Mouse (Mus musculus): ENCODE results near the gene H2-K1. TPM values are rescaled to one million over a fixed set of nuclear protein-coding genes. Genes with fewer than 3 reads are reported as not detected.
A peak's percentile ranks its signal among the peaks of the same experiment; 100 is the strongest.
"Not testable (repeated sequence)": the region's sequence is repeated elsewhere in the genome, so short reads cannot be mapped to it uniquely, and the experiment has no call there.

H2-K1 gene
- polyA plus RNA-seq, 1 experiment from 2014 or later: 23.4 TPM

DNA sequence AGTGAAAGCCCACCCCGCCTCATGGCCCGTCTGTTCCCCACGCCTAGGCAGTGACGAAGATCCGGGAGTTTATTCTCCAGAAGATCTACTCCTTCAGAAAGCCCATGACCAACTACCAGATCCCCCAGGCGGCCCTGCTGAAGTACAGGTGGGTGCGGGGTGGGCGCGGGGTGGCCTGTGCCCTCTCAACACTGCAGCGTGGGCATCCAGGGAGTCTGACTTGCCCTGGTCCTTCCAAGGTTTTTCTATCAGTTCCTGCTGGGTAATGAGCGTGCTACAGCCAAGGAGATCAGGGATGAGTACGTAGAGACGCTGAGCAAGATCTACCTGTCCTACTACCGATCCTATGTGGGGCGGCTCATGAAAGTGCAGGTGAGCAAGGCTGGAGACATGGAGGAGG lies 40.2 kb downstream of the H2-K1 start:
- no peak overlapping the region for H3K4me2 ChIP-seq
- no peak overlapping the region for H3K27ac ChIP-seq (replicated peaks)
- H3K27me3 ChIP-seq (replicated peaks): no peaks in the 10 kb centered on the region
- no peaks in the 10 kb centered on the region for H3K9me3 ChIP-seq
- H3K9ac ChIP-seq: no peak overlapping the region
- peaks cover 66% of the 10 kb centered on the region for H3K36me3 ChIP-seq
- no peak overlapping the region for H3K4me3 ChIP-seq
- 89% methylated on average over 15 of the region's 15 CpGs for WGBS
- H3K4me1 ChIP-seq: peaks cover 6% of the 10 kb centered on the region
- ATAC-seq (ENCODE audit: extremely low read depth, insufficient number of reproducible peaks, low FRiP score, low TSS enrichment): no peak

GRCm38 (mm10) chr17:33959135-33959534 lies 41.0 kb downstream of the H2-K1 start:
- no peak overlapping the region for H3K9ac ChIP-seq
- H3K9me3 ChIP-seq: no peaks in the 10 kb centered on the region
- ATAC-seq (ENCODE audit: extremely low read depth, insufficient number of reproducible peaks, low FRiP score, low TSS enrichment): no peak
- peaks cover 69% of the 10 kb centered on the region for H3K36me3 ChIP-seq
- H3K4me1 ChIP-seq: peaks cover 13% of the 10 kb centered on the region
- no peak overlapping the region for H3K27ac ChIP-seq (replicated peaks)
- H3K27me3 ChIP-seq (replicated peaks): no peaks in the 10 kb centered on the region
- 92% methylated on average over 13 of the region's 13 CpGs for WGBS
- no peak overlapping the region for H3K4me2 ChIP-seq
- no peak overlapping the region for H3K4me3 ChIP-seq

DNA sequence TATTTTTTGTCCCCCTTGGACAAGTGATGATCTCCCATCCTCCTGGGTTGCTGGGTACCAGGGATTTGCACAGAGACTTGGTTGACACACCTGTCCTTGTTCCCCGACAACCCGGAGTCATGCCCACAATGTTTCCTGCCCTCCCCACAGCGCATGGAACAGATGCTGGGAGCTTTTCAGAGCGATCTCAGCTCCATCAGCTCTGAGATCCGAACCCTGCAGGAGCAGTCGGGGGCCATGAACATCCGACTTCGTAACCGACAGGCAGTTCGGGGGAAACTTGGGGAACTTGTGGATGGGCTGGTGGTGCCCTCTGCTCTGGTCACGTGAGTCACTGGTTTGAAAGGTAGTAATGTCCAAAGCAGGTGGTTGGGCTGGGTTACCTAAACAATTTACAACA lies 41.7 kb downstream of the H2-K1 start:
- no peak for ATAC-seq (ENCODE audit: extremely low read depth, insufficient number of reproducible peaks, low FRiP score, low TSS enrichment)

DNA sequence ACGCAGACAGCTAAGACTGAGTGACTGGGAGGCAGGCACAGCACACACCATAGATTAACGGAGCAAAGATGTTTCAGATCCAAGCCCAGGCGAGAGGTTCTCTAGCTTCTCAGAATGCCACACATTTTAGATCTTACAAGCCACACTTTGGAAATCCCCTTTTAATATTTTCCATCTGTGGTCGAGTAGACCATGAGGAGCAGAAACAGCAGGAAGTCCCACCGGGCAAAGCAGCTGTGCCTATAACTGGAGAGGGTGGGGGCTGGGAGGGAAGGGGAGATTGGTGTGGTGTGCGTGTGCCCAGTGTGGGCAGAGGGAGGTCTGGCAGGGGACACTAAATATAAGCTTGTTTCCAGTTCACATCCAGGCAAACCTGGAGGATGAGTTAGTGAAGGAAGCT lies 42.7 kb downstream of the H2-K1 start:
- Histone ChIP-seq H3K36me3 (peaks cover 69% of the 10 kb centered on the region), H3K9ac (no peak overlapping the region), H3K4me3 (no peak overlapping the region), H3K27ac (replicated peaks) (no peak overlapping the region), H3K27me3 (replicated peaks) (no peaks in the 10 kb centered on the region), H3K9me3 (no peaks in the 10 kb centered on the region), H3K4me1 (peaks cover 30% of the 10 kb centered on the region), H3K4me2 (no peak overlapping the region)
- no peak for ATAC-seq (ENCODE audit: extremely low read depth, insufficient number of reproducible peaks, low FRiP score, low TSS enrichment)
- WGBS: 86% methylated on average over 6 of the region's 6 CpGs

More for the DNA sequence above, 41.7 kb downstream of the H2-K1 start:
- Histone ChIP-seq H3K36me3 (peaks cover 69% of the 10 kb centered on the region), H3K9ac (no peak overlapping the region), H3K27ac (replicated peaks) (no peak overlapping the region), H3K27me3 (replicated peaks) (no peaks in the 10 kb centered on the region), H3K4me1 (peaks cover 20% of the 10 kb centered on the region), H3K4me2 (no peak overlapping the region), H3K9me3 (no peaks in the 10 kb centered on the region), H3K4me3 (no peak overlapping the region)
- 90% methylated on average over 11 of the region's 11 CpGs for WGBS

GRCm38 (mm10) chr17:33956336-33956735 lies 43.8 kb downstream of the H2-K1 start:
- peak overlapping the region; percentile 91 for H3K27ac ChIP-seq (replicated peaks)
- peaks cover 40% of the 10 kb centered on the region for H3K4me1 ChIP-seq
- H3K27me3 ChIP-seq (replicated peaks): no peaks in the 10 kb centered on the region
- no peak for ATAC-seq (ENCODE audit: extremely low read depth, insufficient number of reproducible peaks, low FRiP score, low TSS enrichment)
- peak overlapping the region; percentile 91 for H3K4me2 ChIP-seq
- peaks cover 67% of the 10 kb centered on the region for H3K36me3 ChIP-seq
- peak overlapping the region; percentile 76 for H3K4me3 ChIP-seq
- WGBS: 10% methylated on average over 10 of the region's 10 CpGs
- H3K9me3 ChIP-seq: no peaks in the 10 kb centered on the region
- H3K9ac ChIP-seq: peak overlapping the region; percentile 91

- H3K4me3 ChIP-seq: peak within 1 kb of the TSS; percentile 76
- no peaks in the 10 kb centered on the region for H3K9me3 ChIP-seq
- peak within 1 kb of the TSS; percentile 99 for H3K4me2 ChIP-seq
- peak within 1 kb of the TSS; percentile 93 for H3K9ac ChIP-seq
- peak; percentile 85 for ATAC-seq (ENCODE audit: extremely low read depth, insufficient number of reproducible peaks, low FRiP score, low TSS enrichment)
- peak within 1 kb of the TSS; percentile 92 for H3K27ac ChIP-seq (replicated peaks)
- WGBS: under 1% methylated on average over 50 of the region's 50 CpGs
- H3K4me1 ChIP-seq: peaks cover 46% of the 10 kb centered on the region
- no peaks in the 10 kb centered on the region for H3K27me3 ChIP-seq (replicated peaks)
- peaks cover 61% of the 10 kb centered on the region for H3K36me3 ChIP-seq
Observed at GRCm38 (mm10) chr17:33955555-33956214, 44.5 kb downstream of the H2-K1 start, which contains the start of the genes Vps52 and Rps18. TSS of gene Vps52 (plus strand) at chr17:33955812. TSS of gene Rps18 (minus strand) at chr17:33956001.

GRCm38 (mm10) chr17:33954646-33955554 lies 45.2 kb downstream of the H2-K1 start:
- H3K9me3 ChIP-seq: no peaks in the 10 kb centered on the region
- H3K4me3 ChIP-seq: peak overlapping the region; percentile 76
- H3K27me3 ChIP-seq (replicated peaks): no peaks in the 10 kb centered on the region
- no peak; the same call in 1 of the 2 replicates for ATAC-seq (ENCODE audit: extremely low read depth, insufficient number of reproducible peaks, low FRiP score, low TSS enrichment)
- H3K4me2 ChIP-seq: peak overlapping the region; percentile 99
- peak overlapping the region; percentile 92 for H3K27ac ChIP-seq (replicated peaks)
- peaks cover 57% of the 10 kb centered on the region for H3K36me3 ChIP-seq
- WGBS: 1% methylated on average over 33 of the region's 33 CpGs
- H3K9ac ChIP-seq: peak overlapping the region; percentile 93
- H3K4me1 ChIP-seq: peaks cover 54% of the 10 kb centered on the region

DNA sequence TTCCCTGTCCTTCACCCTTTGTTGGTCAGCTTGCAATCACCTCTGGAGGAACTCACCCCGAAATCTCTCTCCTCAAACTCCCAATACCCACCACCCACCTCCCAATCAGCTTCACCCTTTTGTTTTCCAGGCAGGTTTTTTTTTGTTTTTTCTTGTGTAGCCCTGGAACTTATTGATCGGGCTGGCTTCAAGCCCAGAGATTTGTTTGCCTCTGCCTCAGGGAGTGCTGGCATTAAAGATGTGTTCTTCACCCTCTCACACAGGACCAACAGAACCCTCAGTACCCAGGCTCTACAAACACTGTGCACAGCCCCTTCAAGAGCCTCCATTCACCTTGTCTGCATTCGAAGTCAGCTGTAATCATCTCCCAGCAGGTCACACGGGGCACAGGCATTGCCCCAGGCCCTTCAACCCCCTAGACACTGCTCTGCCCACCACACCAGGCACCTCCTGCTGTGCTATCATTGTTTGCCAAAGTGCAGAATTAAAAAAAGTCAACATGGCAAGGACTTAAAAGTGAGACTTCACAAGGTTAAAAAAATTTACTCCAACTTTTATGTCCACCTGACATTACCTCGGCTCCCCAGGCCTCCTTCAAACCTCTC lies 46.1 kb downstream of the H2-K1 start:
- H3K4me2 ChIP-seq: peak overlapping the region; percentile 99
- H3K27me3 ChIP-seq (replicated peaks): no peaks in the 10 kb centered on the region
- H3K27ac ChIP-seq (replicated peaks): peak overlapping the region; percentile 92
- peak overlapping the region; percentile 76 for H3K4me3 ChIP-seq
- no peaks in the 10 kb centered on the region for H3K9me3 ChIP-seq
- H3K36me3 ChIP-seq: peaks cover 57% of the 10 kb centered on the region
- H3K9ac ChIP-seq: peak overlapping the region; percentile 93
- ATAC-seq (ENCODE audit: extremely low read depth, insufficient number of reproducible peaks, low FRiP score, low TSS enrichment): no peak
- 39% methylated on average over 5 of the region's 5 CpGs for WGBS
- peaks cover 60% of the 10 kb centered on the region for H3K4me1 ChIP-seq

DNA sequence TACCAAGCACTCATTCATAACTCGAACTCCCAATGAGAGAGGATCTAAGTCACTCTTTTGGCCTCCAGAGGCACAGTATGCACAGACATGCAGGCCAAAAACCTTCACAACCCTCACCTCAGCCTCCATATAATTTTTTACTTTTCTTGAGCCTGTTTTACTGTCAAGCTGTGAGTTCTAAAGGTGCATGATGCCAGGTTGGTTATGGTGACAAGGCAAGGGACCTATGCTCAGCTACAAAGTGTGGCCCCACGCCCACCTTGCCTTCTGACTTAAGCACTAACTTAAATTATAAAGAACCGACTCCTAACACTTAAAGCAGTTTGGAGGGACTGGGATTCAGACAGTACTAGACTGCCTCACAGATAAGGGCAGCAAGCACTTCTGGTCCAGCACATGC lies 46.8 kb downstream of the H2-K1 start:
- Histone ChIP-seq H3K27me3 (replicated peaks) (no peaks in the 10 kb centered on the region), H3K4me1 (peaks cover 60% of the 10 kb centered on the region), H3K4me3 (peak overlapping the region; percentile 76), H3K36me3 (peaks cover 57% of the 10 kb centered on the region), H3K9me3 (no peaks in the 10 kb centered on the region), H3K9ac (peak overlapping the region; percentile 93), H3K27ac (replicated peaks) (no peak overlapping the region), H3K4me2 (peak overlapping the region; percentile 99)
- 75% methylated on average over 3 of the region's 3 CpGs for WGBS
- no peak for ATAC-seq (ENCODE audit: extremely low read depth, insufficient number of reproducible peaks, low FRiP score, low TSS enrichment)

DNA sequence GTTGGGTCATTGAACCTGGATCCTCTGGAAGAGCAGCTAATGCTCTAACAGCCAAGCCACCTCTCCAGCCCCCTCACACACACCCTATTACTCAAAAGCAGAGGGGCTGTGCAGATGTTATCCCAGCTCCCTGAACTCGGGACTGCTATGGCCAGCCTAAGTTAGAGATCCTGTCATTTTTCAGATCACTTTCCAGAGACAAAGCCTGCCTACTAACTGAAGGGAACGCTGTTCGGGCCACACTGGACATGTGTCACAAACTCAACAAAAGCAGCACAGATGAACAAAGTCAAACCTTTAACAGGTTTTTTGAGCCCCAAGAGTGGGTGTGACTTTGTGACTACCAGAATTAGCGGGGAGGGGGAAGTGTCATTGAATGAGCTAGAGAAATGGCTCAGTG lies 47.3 kb downstream of the H2-K1 start:
- H3K4me1 ChIP-seq: peaks cover 60% of the 10 kb centered on the region
- 76% methylated on average over 4 of the region's 4 CpGs for WGBS

DNA sequence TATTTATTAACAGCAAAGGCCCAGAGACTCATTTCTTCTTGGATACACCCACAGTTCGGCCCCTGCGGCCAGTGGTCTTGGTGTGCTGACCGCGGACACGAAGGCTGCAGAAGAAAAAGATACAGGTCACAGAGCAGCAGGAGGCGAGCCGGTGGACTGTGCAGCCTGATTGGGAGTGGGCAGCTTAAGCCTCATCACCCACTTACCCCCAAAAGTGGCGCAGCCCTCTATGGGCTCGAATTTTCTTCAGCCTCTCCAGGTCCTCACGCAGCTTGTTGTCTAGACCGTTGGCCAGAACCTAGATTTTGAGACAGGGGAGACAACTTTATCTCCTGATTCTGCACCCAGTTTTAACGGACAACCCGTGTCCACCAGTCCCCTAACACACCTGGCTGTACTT lies 48.1 kb downstream of the H2-K1 start:
- H3K9ac ChIP-seq: peak overlapping the region; percentile 81
- H3K4me1 ChIP-seq: peaks cover 60% of the 10 kb centered on the region
- H3K27ac ChIP-seq (replicated peaks): peak overlapping the region; percentile 91
- not testable (repeated sequence) for ATAC-seq (ENCODE audit: extremely low read depth, insufficient number of reproducible peaks, low FRiP score, low TSS enrichment); H3K9me3 ChIP-seq; H3K27me3 ChIP-seq (replicated peaks)
- peak overlapping the region; percentile 61 for H3K4me3 ChIP-seq
- H3K36me3 ChIP-seq: peaks cover 63% of the 10 kb centered on the region
- WGBS: 70% methylated on average over 13 of the region's 13 CpGs
- H3K4me2 ChIP-seq: peak overlapping the region; percentile 99

More for the DNA sequence above, 47.3 kb downstream of the H2-K1 start:
- no peak overlapping the region for H3K27ac ChIP-seq (replicated peaks)
- peaks cover 58% of the 10 kb centered on the region for H3K36me3 ChIP-seq
- peak overlapping the region; percentile 93 for H3K9ac ChIP-seq
- H3K27me3 ChIP-seq (replicated peaks): no peaks in the 10 kb centered on the region
- ATAC-seq (ENCODE audit: extremely low read depth, insufficient number of reproducible peaks, low FRiP score, low TSS enrichment): no peak
- 0 out of 2 replicates have a peak overlapping the region, but pooled peaks have one; percentile 76 for H3K4me3 ChIP-seq
- peak overlapping the region; percentile 99 for H3K4me2 ChIP-seq
- H3K9me3 ChIP-seq: no peaks in the 10 kb centered on the region
